Mouse (Mus musculus) heart, adult 10 weeks (tissue): ENCODE data around the gene Chst10. TPM values are rescaled to one million over a fixed set of nuclear protein-coding genes. Genes with fewer than 3 reads are reported as not detected.

Source experiments
- polyA plus RNA-seq: library from polyadenylated mRNA; stranded (reverse); fragments of 350-450 nt; fragmentation: Illumina TruSeq; extraction: RNeasy Lipid Tissue Mini Kit (QIAGEN cat#74804); gene quantifications from one replicate; pipeline ENCODE4 v1.2.3, GENCODE M21; 2014; ENCODE audit warnings: low read depth, low replicate concordance

Chst10 gene
- 0.47 TPM for polyA plus RNA-seq

GRCm38 (mm10) chr1:38897431-38898248 lies at the start of gene Chst10:
Gene Chst10, minus strand, starts transcription at chr1:38898161.

GRCm38 (mm10) chr1:38938849-38939248 lies 40.9 kb upstream of the Chst10 start, which contains the start of gene Nms:
Gene Nms, plus strand, starts transcription at chr1:38939149.

GRCm38 (mm10) chr1:38836477-38836872 lies 61.5 kb downstream of the Chst10 start, which contains the start of gene Lonrf2:
Gene Lonrf2, minus strand, starts transcription at chr1:38836711.

Other genes starting within 250 kb of the Chst10 start
- 2.1 TPM for gene Aff3, start 233.2 kb downstream of the Chst10 start, polyA plus RNA-seq
- 4.2 TPM for gene Lonrf2, start 61.5 kb downstream of the Chst10 start, polyA plus RNA-seq
- gene Nms, start 41.0 kb upstream of the Chst10 start, polyA plus RNA-seq, result not detected
- gene Pdcl3, start 87.4 kb upstream of the Chst10 start, polyA plus RNA-seq, result 114 TPM